Mouse (Mus musculus): ENCODE data around the gene Pprc1. TPM values are rescaled to one million over a fixed set of nuclear protein-coding genes. Genes with fewer than 3 reads are reported as not detected.

The Pprc1 gene
- polyA plus RNA-seq, 1 experiment = 10.6 TPM

DNA sequence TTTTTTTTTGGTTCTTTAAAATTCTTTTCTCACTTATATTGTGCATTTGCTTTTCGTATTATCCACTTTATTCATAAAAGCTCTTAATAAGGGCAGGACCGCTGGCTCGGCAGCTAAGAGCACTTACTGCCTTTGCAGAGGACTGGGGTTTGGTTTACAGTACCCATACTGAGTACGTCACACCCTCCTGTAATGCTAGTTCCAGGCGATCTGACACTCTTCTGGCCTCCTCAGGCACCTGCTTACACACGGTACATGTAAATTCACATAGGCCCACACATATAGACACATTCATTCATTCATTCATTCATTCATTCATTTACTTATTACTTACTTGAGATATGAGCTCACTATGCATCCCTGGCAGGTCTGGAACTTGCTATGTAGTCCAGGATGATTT lies 76.2 kb downstream of the Pprc1 start:
- no peaks in the 10 kb centered on the region for H3K36me3 ChIP-seq (ENCODE audit: control insufficient read depth, insufficient read depth, low read length)
- H3K4me1 ChIP-seq (ENCODE audit: control insufficient read depth, insufficient read depth, insufficient read length, low read length) = no peaks in the 10 kb centered on the region
- TF ChIP-seq POLR2A (IDR thresholded peaks at IDR 0.05; ENCODE audit: low read depth, low read length) (no peak), CTCF (IDR thresholded peaks at IDR 0.05; ENCODE audit: extremely low read depth, insufficient read length, insufficient replicate concordance, low read depth, low read length) (no peak)
- no peak overlapping the region for H3K27ac ChIP-seq (ENCODE audit: insufficient read depth, low read depth, low read length)
- H3K27me3 ChIP-seq (ENCODE audit: control insufficient read depth, insufficient read depth, low read length) = 0 out of 2 replicates have a peak, but pooled peaks cover 2% of the 10 kb centered on the region
- no peak overlapping the region for H3K4me3 ChIP-seq (ENCODE audit: low read depth, low read length)
- WGBS = 74% methylated on average over 6 of the region's 6 CpGs

Other genes with a start within 250 kb of the Pprc1 start
- 5.9 and 6.5 TPM in 2 replicates for gene Kcnip2, start 228.8 kb upstream of the Pprc1 start, polyA plus RNA-seq (2012; rRNA removed)
- gene Armh3, start 46.4 kb upstream of the Pprc1 start, polyA plus RNA-seq (2012; rRNA removed) = 3.6 and 7.5 TPM in 2 replicates
- 3.4 and 5.6 TPM in 2 replicates for gene Hps6, start 41.4 kb upstream of the Pprc1 start, polyA plus RNA-seq (2012; rRNA removed)
- 35.6 and 60.8 TPM in 2 replicates for gene Ldb1, start 328 bp downstream of the Pprc1 start, polyA plus RNA-seq (2012; rRNA removed)
- gene Nolc1, start 31.0 kb downstream of the Pprc1 start, polyA plus RNA-seq (2012; rRNA removed) = 3.4 and 4.3 TPM in 2 replicates
- not detected in 2 replicates for gene Elovl3, start 87.0 kb downstream of the Pprc1 start, polyA plus RNA-seq (2012; rRNA removed)
- not detected in 2 replicates for gene Pitx3, start 103.4 kb downstream of the Pprc1 start, polyA plus RNA-seq (2012; rRNA removed)
- gene Gbf1, start 107.6 kb downstream of the Pprc1 start, polyA plus RNA-seq (2012; rRNA removed) = 77.6 and 146 TPM in 2 replicates